Mouse (Mus musculus): Measurements from ENCODE around the gene Rab21. TPM values are rescaled to one million over a fixed set of nuclear protein-coding genes. Genes with fewer than 3 reads are reported as not detected.

Gene Rab21
- 10 to 100 TPM; 30.1 to 31.4 TPM for total RNA-seq (2021)
- long read RNA-seq, experiment 1, full-length matches to known transcripts = 57 of 67 reads
- long read RNA-seq, experiment 1, partial matches to known transcripts = 4 of 67 reads
- long read RNA-seq, experiment 1, other reads (novel, unspliced or antisense) = 6 of 67 reads
- long read RNA-seq, experiment 2, full-length matches to known transcripts = 65 of 69 reads
- long read RNA-seq, experiment 2, partial matches to known transcripts = 2 of 69 reads
- long read RNA-seq, experiment 2, other reads (novel, unspliced or antisense) = 2 of 69 reads

DNA sequence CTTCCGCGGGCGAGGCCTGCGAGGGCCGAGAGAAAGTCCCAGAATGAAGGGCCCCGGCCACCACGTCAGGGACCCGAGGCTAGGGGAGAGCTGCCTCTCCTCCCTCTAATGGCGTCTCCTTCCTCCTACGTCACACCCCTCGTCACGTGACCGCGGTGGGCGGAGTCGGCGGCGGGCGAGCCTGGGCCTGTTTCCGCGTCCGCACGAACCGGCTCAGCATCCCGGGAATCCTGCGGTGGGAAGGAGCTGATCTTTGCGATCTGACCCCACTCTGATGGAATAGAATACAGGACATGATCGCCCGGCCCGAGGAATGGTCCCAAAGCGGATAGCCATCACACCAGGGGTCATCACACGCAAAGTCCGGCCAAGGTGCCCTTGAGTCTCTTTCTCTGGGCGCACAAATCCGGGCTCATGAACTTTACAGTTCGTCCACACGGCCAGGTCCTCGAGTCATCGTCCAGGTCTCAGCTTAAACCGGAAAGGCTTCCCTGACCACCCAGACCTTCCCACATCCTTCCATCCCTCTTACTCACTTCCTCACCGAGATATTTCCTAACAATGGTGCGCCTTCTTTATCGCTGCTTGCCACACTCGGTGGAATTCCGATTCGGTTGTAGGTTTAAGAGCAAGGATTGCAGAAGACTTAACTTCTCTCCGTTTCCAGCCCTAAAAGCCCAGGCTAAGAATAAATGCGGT is at the start of gene Rab21:
Gene Rab21 (minus strand): TSS at position 122 of the 699 bp plus-strand sequence.
- peak; percentile 100 for DNase-seq

DNA sequence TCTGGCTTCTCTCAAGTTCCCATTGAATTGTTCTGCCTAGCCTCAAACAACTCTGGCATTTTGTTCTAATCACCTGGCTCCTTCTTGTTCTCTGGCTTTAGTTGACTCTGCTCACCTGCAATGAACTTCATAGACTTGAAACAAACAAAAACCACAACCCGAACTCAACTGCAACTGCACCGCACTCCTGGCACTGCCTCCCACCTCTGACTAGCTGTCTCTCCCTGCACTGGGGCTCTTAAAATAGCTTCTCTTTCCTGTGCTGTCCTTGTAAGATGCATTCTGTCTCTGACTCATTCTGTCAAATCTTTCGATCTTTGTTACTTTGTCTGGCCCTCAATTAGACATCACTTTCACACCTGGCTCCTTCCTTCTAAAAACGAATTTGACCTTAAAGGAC is 47.8 kb upstream of the Rab21 start:
- no peak for DNase-seq

DNA sequence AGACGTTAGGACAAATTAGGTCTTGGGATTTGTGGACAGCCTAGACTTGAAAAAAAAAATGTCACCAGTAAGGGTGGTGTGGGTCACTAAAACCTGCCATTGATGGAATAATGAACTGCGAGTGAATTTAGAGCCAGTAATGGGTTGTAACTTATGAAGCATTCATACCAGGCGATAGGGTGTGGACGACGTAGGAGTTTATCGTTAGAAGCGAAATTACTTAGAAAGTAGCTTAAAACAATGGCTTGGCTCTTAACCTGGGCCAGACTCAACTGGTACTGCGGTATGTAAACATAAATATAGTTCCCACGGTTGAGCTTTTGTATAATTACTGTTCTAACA is 47.2 kb upstream of the Rab21 start:
- no peak for DNase-seq

DNA sequence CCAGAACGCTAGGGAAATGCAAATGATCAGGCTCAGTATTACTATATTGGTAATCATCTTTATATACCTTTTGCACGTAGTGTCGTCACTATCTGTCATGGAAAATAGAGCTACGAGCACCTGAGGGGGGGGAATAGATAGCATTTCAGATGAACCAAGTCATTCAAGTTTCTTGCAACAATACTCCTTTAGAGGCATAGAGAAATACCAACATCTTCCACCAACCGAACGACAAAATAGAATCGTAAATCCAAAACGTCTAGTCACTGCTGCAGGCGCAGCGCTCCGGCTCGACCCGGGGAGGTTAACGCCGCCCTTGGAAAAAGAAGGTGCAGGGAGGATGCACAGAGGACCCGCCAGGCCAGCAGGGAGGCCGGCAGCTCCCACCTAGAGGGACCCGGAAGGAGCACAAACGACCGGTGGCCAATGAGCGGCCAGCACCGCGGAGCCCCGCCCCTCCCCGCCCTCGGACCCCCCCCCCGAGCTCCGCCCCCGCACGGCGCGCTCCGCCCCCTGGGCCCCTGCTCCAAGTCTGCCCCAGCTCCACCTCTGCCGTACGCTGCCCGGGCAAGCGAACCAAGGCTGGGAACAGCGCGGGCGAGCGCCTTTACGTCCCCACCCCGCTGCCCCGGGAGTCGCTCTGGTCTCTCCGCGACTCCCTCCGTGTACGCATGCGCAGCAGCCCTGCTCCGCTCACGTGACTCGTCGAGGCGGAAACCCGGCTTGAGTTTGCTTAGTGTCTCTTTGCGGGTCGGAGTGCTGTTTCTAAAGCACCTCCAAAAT is 46.6 kb upstream of the Rab21 start, which contains the start of gene Tmem19:
Gene Tmem19 (minus strand): TSS at position 662 of the 783 bp plus-strand sequence.
- DNase-seq = peak; percentile 98

DNA sequence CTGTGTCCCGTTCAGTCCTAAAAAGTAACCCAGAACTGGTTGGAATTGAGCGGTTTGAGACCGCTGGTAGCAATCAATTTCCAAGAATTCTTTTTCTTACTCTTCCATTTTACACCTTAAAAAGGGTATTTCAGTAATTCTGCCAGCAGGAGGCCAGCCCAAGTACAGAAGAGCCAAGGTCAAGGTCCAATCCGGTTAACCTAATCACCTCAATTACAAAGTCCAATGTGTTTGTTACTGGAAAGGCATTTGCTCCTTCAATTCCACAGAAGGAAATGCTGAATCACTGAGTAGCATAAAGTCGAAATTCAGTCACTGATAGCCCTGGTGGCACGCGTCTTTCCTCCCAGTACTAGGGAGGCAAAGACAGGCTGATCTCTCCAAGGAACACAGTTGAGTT is 43.7 kb upstream of the Rab21 start:
- no peak for DNase-seq

DNA sequence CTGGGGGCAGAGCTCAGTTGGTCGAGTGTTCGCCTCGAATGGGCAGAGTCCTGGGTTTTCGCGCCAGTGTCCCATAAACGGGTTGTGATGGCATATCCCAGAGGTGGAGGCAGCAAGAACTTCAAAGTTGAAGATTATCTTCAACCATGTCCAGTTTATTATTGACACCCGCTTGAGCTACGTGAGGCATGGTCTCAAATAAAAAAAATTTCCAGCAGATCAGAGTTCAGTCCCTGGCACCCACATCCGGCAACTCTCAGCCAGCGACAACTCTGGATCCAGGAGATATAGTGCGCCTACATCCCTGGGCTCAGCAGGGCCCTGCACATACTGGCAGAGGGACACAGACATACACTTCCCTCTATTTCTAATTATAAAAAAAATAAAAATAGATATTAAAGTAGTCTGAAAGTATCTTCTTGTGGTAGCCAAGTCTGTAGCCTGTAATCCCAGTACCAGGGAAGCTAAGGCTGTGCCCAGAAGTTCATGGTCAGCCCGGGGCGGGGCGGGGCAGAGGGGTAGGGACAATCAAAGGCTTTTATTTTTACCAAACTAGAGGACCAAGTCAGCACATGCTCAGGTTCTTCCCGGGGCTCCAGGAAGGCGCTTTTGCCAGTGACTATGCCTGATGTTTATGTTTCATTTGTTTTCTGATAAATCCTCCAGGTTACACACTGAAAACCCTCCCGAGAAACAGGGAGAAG is 43.0 kb upstream of the Rab21 start:
- no peak for DNase-seq

DNA sequence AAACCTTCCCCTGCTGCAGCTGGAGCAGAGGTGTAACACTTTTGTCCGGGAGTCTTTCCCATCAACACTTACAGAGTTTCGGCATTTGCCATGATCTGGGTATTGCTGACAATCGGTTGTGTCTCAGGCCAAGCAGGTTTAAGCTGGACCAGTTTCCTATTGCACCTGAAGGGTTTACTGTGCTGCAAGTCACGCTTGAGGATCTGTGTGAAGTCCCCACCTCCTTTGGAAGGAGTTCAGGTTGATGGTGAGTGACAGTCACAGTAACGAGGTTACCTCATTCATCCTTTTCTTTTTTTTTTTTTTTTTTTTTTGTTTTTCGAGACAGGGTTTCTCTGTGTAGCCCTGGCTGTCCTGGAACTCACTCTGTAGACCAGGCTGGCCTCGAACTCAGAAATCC is 40.7 kb upstream of the Rab21 start:
- no peak for DNase-seq

DNA sequence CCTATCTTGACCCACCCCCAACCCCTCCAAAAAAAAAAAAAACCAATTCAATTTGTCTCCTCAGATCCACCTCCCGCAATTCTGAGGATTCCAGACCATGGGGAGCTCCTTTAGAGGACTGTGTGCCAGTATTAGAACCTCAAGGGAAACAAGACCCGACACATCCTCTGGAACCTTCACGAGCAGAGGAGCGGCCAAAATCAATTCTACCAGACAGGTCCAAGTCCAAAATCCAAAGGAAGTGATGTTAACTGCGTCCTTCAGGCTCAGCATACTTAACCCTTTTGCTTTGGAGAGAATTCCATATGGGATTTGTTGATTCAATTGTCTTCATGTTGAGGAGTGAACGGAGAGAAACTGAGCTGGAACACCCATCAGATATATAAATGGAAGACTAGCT is 39.6 kb upstream of the Rab21 start:
- no peak for DNase-seq

DNA sequence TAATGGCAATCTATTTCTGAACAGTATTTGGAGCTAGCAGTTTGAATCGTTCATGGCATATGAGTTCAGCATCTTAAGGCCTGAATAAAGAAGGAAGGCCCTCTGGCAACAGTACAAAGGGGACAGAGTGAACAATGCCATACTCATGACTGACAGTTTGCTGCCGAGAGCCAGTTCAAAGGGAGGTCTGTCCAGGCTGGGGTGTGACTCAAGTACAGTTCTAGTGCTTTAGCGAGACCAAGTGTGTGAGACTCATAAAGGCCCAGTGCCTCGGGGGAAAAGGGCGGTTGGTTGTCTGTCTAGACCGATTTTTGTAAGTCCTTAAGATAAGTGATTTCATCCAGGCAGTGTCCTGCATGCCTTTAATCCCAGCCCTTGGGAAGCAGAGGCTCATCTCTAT is 39.2 kb upstream of the Rab21 start:
- no peak for DNase-seq

DNA sequence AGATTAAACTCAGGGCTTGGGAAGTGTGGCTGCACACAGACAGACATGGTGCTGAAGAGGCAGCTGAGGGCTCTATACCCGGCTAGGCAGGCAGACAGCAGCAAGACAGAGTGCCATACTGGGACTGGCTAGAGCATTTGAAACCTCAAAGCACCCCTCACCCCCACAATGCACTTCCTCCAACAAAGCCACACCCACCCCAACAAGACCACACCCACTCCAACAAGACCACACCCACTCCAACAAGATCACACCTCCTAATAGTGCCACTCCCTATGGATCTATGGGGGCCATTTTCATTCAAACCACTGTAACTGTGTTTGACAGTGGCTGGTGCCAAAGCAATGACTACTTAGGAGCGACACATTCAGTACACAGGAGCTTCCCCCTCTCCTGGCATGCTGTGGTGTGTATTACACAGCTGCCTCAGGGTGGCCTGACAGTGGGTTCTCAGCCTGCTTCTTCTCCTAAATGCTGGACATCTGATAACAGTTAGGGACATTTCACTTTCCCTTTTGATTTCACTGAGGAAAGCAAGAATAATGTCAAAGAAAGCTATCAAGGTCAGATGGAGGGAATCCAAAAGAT is 35.5 kb upstream of the Rab21 start:
- no peak for DNase-seq

DNA sequence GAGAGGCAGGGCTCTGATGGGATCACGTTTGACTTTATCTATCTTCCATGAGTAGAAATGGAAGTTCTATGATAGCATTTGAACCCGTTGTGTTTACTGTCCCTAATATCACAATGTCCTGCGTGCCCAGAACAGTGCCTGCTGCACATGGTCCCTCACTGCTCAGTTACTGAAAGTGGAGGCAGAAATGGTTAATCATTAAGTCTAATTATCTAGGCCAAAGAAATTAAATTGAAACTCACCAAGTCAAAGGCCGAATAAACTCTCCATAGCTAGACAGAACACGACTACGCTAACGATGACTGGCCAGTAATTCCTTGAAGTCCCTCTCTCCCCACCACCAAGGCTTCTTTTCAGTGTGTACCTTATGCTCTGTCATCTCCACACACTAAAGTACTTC is 34.1 kb upstream of the Rab21 start:
- no peak for DNase-seq

DNA sequence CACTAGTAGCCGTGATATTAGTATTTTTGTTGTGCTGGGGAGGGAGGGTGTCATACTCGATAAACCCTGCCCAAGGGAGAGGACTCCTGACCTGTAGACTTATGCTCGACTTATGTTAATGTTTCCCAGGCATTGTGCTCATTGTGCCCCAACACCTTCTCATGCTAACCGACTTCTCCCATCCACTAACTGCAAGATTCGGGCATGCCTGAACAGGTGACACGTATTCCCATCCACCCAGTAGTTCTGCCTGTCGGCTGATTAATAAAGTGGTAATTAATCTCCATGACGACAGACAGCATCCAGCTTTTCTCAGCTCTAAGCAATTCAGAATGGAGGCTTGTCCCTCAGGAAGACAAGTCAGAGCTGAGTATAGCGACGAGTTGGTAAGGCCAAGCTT is 33.6 kb upstream of the Rab21 start:
- no peak for DNase-seq

DNA sequence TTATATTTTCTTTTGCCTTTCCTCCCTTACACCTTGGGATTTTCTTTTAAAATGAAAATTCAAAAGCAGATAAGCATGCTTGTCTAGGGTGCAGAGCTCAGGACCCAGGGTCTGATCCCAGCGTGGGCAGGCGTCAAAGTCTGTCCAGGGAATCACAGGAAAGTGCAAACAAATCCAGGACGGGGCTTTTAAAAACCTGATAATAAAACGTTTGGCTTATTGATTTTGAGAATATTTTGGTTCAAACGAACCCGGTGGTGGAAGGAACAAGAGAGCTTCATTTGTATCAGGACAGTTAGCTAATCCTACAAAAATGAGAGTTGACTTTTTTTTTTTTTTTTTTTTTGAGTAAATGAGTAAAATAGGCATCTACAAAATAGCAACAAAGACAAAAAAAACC is 32.7 kb upstream of the Rab21 start:
- DNase-seq = no peak

DNA sequence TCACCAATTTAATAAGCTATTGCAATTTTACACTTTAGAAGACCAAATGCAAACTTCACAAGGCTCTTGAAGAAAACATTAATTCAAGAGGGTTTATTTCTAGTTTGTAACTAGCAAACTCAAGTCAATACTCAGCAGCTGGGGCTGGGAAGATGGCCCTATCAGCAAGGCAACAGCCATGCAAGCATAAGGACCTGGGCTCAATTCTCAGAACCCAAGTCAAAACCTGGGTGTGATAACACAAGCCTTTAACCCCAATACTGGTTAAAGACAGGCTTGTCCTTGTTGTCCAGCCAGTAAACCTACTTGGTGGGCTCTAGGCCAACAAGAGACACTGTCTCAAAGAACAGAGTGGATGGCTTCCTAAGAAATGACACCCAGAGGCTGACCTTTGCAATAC is 31.1 kb upstream of the Rab21 start:
- DNase-seq = no peak

DNA sequence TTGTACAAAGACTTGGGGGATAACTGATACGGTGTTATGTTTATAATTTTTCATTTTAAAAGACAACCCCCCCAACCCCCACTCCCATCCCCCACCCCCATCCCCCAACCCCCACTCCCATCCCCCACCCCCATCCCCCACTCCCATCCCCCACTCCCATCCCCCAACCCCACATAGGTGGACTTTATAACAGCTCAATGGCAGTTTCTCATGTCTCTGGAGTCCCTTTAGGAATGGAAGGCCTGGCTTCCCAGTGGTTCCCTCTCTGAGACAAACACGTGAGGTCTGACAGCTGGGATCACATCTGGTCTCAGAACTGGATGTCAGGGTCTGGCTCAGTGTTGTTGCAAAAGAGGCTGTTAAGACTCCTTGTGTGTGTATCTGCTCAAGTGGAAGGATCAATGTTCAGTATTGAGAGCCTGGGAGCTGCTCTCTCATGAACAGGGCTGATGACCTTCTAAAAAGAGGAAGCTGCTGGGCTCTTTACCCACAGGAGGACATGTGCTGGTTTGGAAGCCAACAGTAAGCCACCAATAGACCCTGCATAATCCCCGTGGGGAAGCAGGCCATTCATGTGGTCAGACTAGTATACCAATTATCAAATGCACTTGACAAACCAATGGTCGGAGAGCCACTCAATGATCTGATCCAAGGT is 27.5 kb upstream of the Rab21 start:
- no peak for DNase-seq

DNA sequence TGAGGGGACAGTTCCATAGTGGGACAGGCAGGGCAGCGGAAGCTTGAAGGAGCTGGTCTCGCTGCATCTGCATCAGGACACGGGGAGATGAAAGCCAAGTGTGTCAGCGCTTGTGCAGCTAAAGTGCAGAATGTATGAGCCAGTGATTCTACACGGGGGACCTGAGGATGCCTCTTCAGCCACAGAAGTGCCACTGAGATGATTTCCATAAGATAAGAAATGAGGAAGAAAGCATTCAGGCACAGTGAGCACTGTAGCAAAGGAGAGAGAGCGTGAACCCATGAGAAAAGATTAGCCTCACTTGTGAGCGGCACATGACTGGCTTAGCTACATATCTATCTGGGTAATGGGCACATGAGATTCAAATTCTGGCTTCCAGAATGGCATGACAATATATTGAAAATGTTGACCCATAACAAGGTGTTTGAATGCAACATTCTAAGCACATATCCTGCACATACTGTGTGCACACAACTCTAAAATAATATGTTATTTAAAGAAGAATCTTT is 24.5 kb upstream of the Rab21 start:
- no peak for DNase-seq

DNA sequence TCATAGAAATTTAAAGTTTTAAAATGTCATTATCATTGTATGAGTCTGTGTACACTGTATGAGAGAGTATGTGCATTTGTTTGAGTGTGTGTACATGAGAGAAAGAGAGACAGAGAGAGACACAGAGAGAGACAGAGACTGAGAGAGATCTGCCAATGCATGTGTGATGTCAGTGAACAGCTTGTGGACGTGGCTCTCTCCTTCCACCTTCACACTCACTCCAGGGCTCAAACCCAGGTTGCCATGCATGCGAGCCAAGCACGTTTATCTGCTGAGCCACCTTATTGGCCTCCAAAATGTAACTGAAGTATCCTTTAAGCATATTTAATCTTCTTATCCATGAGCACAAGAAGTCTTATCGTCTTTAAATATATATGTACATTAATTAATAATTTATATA is 21.5 kb upstream of the Rab21 start:
- DNase-seq = no peak

DNA sequence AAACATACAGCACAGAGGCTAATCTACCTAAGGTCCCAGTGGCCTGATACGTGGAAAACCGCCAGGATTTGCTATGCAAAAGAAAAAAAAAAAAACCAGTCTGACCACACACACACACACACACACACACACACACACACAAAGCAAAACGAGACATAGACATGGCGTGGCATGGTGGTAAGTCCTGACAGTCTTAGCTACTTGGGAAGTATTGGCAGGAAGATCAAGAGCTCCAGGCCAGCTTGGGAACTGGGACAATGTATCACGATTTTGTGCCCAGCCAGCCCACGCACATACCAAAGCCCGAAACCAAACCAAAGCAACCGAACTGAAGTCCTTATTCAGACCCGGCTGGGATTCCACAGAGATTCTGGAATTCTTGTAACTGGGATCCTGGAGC is 18.1 kb upstream of the Rab21 start:
- no peak for DNase-seq

DNA sequence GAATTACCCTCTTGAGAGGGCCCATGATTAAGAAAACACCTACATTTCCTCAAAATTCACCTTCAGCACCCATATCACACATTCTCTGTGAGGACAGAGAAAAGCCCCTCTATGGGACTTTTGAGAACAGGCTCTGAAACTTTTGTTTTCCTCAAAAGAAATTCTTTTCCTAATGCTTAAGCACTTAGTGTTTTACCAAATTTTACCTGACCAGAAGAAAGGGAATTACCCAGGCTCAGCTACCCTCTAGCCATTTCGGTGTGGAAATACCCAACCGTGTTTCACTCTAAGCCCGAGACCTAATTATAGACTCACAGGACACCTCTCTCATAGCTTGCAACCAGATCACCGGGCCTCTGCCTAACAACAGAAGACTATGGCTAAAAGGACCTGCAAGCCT is 17.6 kb upstream of the Rab21 start:
- DNase-seq = no peak

DNA sequence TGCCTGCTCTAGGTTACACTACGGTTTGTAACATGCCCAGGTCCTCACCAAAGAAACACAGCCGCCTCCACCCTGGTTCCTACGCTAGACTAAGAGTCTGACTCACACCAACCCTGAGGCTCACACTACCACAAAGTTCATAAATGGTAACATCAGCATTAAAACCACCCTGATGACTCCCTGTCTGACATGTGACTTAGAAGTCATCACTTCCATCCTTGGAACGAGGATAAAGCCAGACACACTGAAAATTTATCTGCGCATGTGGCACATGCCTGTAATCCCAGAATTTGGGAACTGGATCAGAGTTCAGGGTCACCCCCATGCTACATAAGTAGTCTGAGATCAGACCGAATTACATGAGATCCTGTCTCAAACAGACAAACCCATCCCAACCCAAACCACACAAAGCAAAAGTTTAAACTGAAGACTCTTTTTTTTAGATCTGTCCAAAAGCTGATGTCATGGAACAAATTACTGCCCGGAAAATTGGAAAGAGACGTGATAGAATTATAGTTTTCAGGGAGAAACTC is 17.1 kb upstream of the Rab21 start:
- no peak for DNase-seq

DNA sequence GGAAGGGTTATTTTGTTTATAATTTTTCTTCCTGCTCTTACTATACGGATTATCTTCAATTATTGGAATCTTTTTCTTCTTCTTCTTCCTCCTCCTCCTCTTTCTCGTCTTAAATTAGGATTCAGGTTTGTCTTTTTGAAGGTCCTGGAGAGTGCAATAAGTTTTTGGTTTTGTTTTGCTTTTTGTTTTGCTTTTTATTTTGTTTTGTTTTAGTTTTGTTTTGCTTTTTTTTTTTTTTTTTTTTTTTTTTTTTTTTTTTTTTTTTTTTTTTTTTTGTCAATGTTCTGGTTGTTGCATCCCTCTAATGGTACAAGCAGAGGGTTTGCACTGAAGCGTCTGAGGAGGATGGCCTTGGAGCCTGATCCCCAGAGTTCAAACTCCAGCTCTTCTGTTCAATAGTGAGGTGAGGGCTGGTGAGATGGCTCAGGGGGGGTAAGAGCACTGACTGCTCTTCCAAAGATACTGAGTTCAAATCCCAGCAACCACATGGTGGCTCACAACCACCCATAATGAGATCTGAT is 13.7 kb upstream of the Rab21 start:
- DNase-seq = no peak

Measured in gastrocnemius, postnatal 10 days (tissue).